ENCODE assay signal across 21 mouse cellular contexts in the genomic region with DNA sequence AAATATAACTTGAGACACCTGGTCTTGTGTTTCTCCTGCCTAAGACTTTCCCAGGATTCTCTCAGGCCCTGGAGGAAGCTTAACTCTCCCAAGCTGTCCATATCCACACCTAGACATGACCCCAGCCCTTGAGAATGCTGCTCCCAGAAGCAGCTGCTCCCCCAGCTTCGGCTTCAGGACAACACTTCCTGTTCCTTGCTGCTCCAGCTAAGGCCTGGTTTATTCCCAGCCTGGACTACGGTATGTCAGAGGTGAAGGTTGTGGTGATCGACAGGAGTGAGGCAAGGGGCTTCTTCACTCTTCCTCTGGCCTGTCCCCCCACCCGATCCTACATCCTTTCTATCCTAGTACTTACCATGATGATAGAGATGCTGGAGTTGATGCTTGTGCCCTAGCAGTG. TPM values are rescaled to one million over a fixed set of nuclear protein-coding genes. Genes with fewer than 3 reads are reported as not detected.
DNase-seq lines count a peak whose midpoint lies in the region; ATAC-seq and TF ChIP-seq lines count a peak whose summit lies in the region.
"Had no signal": no experiment of that assay in that cellular context is flagged by ENCODE, and none has a peak within 500 bp of the region (broad histone marks: within the 10 kb centered on the region; RNA-seq: fewer than 3 reads in every experiment).

No protein-coding gene starts in this region.

- no peak overlapping the region for H3K4me2 ChIP-seq in kidney, embryonic 15.5 days
- no peak overlapping the region for H3K4me2 ChIP-seq in limb, embryonic 14.5 days (replicated peaks; ENCODE audit: low read depth, low read length, severe bottlenecking)
- H3K4me2 ChIP-seq: forebrain, embryonic 15.5 days; heart, embryonic 12.5 days; hindbrain, embryonic 12.5 days had no signal

- H3K4me1 ChIP-seq in kidney, embryonic 15.5 days, result peaks cover 33% of the 10 kb centered on the region
- H3K4me1 ChIP-seq in limb, embryonic 10.5 days, result peaks cover 63% of the 10 kb centered on the region
- H3K4me1 ChIP-seq in limb, embryonic 14.5 days (ENCODE audit: control insufficient read depth, insufficient read depth, low read length), result peaks cover 56% of the 10 kb centered on the region

- 0 out of 2 replicates have a peak overlapping the region, but pooled peaks have one; percentile 4 for H3K27ac ChIP-seq in kidney, embryonic 15.5 days
- H3K27ac ChIP-seq in limb, embryonic 10.5 days, result peak overlapping the region; percentile 84
- H3K27ac ChIP-seq in limb, embryonic 14.5 days (replicated peaks; ENCODE audit: low read depth, low read length), result peak overlapping the region; percentile 62
- H3K27ac ChIP-seq: forebrain, embryonic 15.5 days; hindbrain, embryonic 12.5 days had no signal

- no peak for DNase-seq in kidney, adult 8-10 months
- no peak for DNase-seq in limb, embryonic 10.5 days (ENCODE audit: low spot score)
- no peak for DNase-seq in limb, embryonic 14.5 days (ENCODE audit: low spot score)
- no peak for DNase-seq in layer of hippocampus, postnatal 25 days (ENCODE audit: extremely low spot score in 1 of 2, low spot score in 1 of 2)
- DNase-seq in adrenal gland, postnatal 14 days, result no peak
- DNase-seq: adrenal gland, postnatal 25 days; cerebellum, adult 2 months; cerebellum, postnatal 10 days; gastrocnemius, postnatal 36 days; heart, adult 18-20 months; heart, postnatal 4 days had no signal

- H3K9me3 ChIP-seq in kidney, embryonic 15.5 days (replicated peaks), result no peaks in the 10 kb centered on the region
- no peaks in the 10 kb centered on the region for H3K9me3 ChIP-seq in limb, embryonic 10.5 days (replicated peaks)
- no peaks in the 10 kb centered on the region for H3K9me3 ChIP-seq in limb, embryonic 14.5 days (ENCODE audit: control insufficient read depth, low read length)
- H3K9me3 ChIP-seq: forebrain, embryonic 15.5 days; heart, embryonic 12.5 days; hindbrain, embryonic 12.5 days had no signal

- H3K4me3 ChIP-seq in kidney, embryonic 15.5 days (replicated peaks), result no peak overlapping the region
- no peak overlapping the region for H3K4me3 ChIP-seq in limb, embryonic 10.5 days
- no peak overlapping the region for H3K4me3 ChIP-seq in limb, embryonic 14.5 days (replicated peaks; ENCODE audit: low read length)
- H3K4me3 ChIP-seq: forebrain, embryonic 15.5 days; heart, embryonic 12.5 days; hindbrain, embryonic 12.5 days had no signal

- no peak for ATAC-seq in kidney, embryonic 15.5 days (replicated peaks; ENCODE audit: low FRiP score)
- no peak for ATAC-seq in limb, embryonic 14.5 days (ENCODE audit: low FRiP score, low read depth)
- ATAC-seq: activated CD4-positive, CD25-positive, alpha-beta regulatory T cell, adult 4 months; forebrain, embryonic 15.5 days; hindbrain, embryonic 16.5 days; Patski had no signal

- no peaks in the 10 kb centered on the region for H3K36me3 ChIP-seq in kidney, embryonic 15.5 days
- H3K36me3 ChIP-seq in limb, embryonic 10.5 days, result no peaks in the 10 kb centered on the region
- no peaks in the 10 kb centered on the region for H3K36me3 ChIP-seq in limb, embryonic 14.5 days (ENCODE audit: control insufficient read depth, insufficient read depth, low read length)
- H3K36me3 ChIP-seq: forebrain, embryonic 15.5 days; heart, embryonic 12.5 days; hindbrain, embryonic 12.5 days had no signal

- TF ChIP-seq POLR2A in limb, embryonic 14.5 days (IDR thresholded peaks at IDR 0.05; ENCODE audit: borderline replicate concordance, extremely low read depth, insufficient read depth, insufficient read length), result no peak

- no peak overlapping the region for H3K9ac ChIP-seq in kidney, embryonic 15.5 days
- H3K9ac ChIP-seq in limb, embryonic 14.5 days (ENCODE audit: low read depth, low read length, severe bottlenecking), result no peak overlapping the region
- H3K9ac ChIP-seq: forebrain, embryonic 15.5 days; heart, embryonic 12.5 days; hindbrain, embryonic 12.5 days had no signal

- 62% methylated on average over 4 of the region's 4 CpGs for WGBS in kidney, embryonic 15.5 days
- 77% methylated on average over 4 of the region's 4 CpGs for WGBS in limb, embryonic 10.5 days
- 58% methylated on average over 4 of the region's 4 CpGs for WGBS in limb, embryonic 14.5 days

- H3K27me3 ChIP-seq in kidney, embryonic 15.5 days, result peaks cover 6% of the 10 kb centered on the region; the same call in 1 of the 2 replicates
- H3K27me3 ChIP-seq in limb, embryonic 10.5 days (ENCODE audit: low read depth, poor library complexity, severe bottlenecking), result peaks cover 14% of the 10 kb centered on the region; the same call in 1 of the 2 replicates
- no peaks in the 10 kb centered on the region for H3K27me3 ChIP-seq in limb, embryonic 14.5 days (ENCODE audit: control insufficient read depth, insufficient read depth, low read length)
- H3K27me3 ChIP-seq: forebrain, embryonic 15.5 days had no signal

RNA-seq across cellular contexts. Expression of gene Mymk, which starts 1.4 kb away (rescaled TPM):
- polyA plus RNA-seq in kidney, embryonic 15.5 days (2015; fragmentation: Nextera tagmentation; extraction: Ambion mirVana), result 3.4 and 5.3 TPM in 2 replicates
- 0.16 and 1.5 TPM in 2 replicates for polyA plus RNA-seq in limb, embryonic 10.5 days (2016; fragmentation: Nextera tagmentation; extraction: Ambion mirVana)
- polyA plus RNA-seq in limb, embryonic 14.5 days (2012; rRNA removed), result 46.8 and 60.5 TPM in 2 replicates
- polyA plus RNA-seq in limb, embryonic 14.5 days (2014; fragmentation: Nextera tagmentation; extraction: Ambion mirVana), result 47.8 and 70.4 TPM in 2 replicates
- under 1 TPM; 0.61 to 0.71 TPM for total RNA-seq in layer of hippocampus, postnatal 25 days (2021)
- total RNA-seq in adrenal gland, postnatal 14 days (2021), result not detected in 2 replicates
- total RNA-seq: adrenal gland, adult 18-20 months; adrenal gland, postnatal 25 days; CH12.LX; heart, adult 18-20 months; heart, postnatal 4 days had no signal
- polyA plus RNA-seq: activated CD4-positive, CD25-positive, alpha-beta regulatory T cell, adult 4 months; forebrain, embryonic 11.5 days had no signal

RNA-seq across cellular contexts. Expression of gene Adamtsl2, which starts 5.8 kb away (rescaled TPM):
- polyA plus RNA-seq in kidney, embryonic 15.5 days (2015; fragmentation: Nextera tagmentation; extraction: Ambion mirVana), result 1.3 and 1.7 TPM in 2 replicates
- 3.5 and 9.1 TPM in 2 replicates for polyA plus RNA-seq in limb, embryonic 10.5 days (2016; fragmentation: Nextera tagmentation; extraction: Ambion mirVana)
- polyA plus RNA-seq in limb, embryonic 14.5 days (2012; rRNA removed), result 16.1 and 21.5 TPM in 2 replicates
- polyA plus RNA-seq in limb, embryonic 14.5 days (2014; fragmentation: Nextera tagmentation; extraction: Ambion mirVana), result 9.3 and 12.9 TPM in 2 replicates
- 10 to 100 TPM; 10.9 to 12.7 TPM for total RNA-seq in layer of hippocampus, postnatal 25 days (2021)
- 11.5 and 11.7 TPM in 2 replicates for total RNA-seq in adrenal gland, postnatal 14 days (2021)
- polyA plus RNA-seq: activated CD4-positive, CD25-positive, alpha-beta regulatory T cell, adult 4 months had no signal

RNA-seq across cellular contexts. Expression of gene Slc2a6, which starts 45.6 kb away (rescaled TPM):
- 0.31 and 0.96 TPM in 2 replicates for polyA plus RNA-seq in kidney, embryonic 15.5 days (2015; fragmentation: Nextera tagmentation; extraction: Ambion mirVana)
- polyA plus RNA-seq in limb, embryonic 10.5 days (2016; fragmentation: Nextera tagmentation; extraction: Ambion mirVana), result 0.49 and 0.91 TPM in 2 replicates
- polyA plus RNA-seq in limb, embryonic 14.5 days (2012; rRNA removed), result 0.73 and 1.0 TPM in 2 replicates
- 0.48 and 0.88 TPM in 2 replicates for polyA plus RNA-seq in limb, embryonic 14.5 days (2014; fragmentation: Nextera tagmentation; extraction: Ambion mirVana)
- total RNA-seq in layer of hippocampus, postnatal 25 days (2021), result 10 to 100 TPM; 40.1 to 40.4 TPM
- 0.63 and 1.7 TPM in 2 replicates for total RNA-seq in adrenal gland, postnatal 14 days (2021)
- total RNA-seq: gastrocnemius, postnatal 36 days had no signal

Comparison
In these comparisons a context has a peak if more than half of its experiments do, and no peak if none do; other contexts are left out.
1. H3K27ac ChIP-seq: peak in every context shown above with its lines; median percentile 84 in limb, embryonic 10.5 days; 62 in limb, embryonic 14.5 days; 4 in kidney, embryonic 15.5 days.